Mouse (Mus musculus): ENCODE measurements around the gene Pagr1b. TPM values are rescaled to one million over a fixed set of nuclear protein-coding genes. Genes with fewer than 3 reads are reported as not detected.
A peak's percentile ranks its signal among the peaks of the same experiment; 100 is the strongest.

Gene Pagr1b
- polyA plus RNA-seq, 1 experiment, result not detected

DNA sequence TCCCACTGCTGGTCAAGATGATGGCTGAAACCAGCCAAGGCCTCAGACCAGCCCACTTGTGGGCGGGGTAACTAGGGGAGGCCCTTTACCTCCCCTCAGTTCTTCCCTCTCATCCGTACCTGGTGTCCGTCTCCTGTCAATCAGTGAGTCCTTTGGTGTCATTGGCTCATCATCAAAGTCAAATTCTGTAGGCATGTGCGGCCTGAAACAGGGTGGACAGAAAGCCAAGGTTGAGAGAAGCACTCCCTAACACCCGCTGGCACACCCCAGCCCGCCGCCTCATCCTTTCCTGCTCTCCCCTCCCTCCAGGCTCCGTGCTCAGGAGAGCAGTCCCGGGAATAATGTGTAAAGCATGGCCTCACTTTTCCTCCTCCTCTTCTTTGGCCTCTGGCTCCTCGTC is 203 bp downstream of the Pagr1b start:
- peak overlapping the region; percentile 81 for H3K4me3 ChIP-seq (replicated peaks)
- H3K36me3 ChIP-seq (ENCODE audit: control insufficient read depth), result peaks cover 45% of the 10 kb centered on the region
- H3K4me1 ChIP-seq (ENCODE audit: control insufficient read depth), result peaks cover 70% of the 10 kb centered on the region
- no peak for TF ChIP-seq GATA1 (IDR thresholded peaks at IDR 0.05; ENCODE audit: low read length)
- TF ChIP-seq TAL1 (IDR thresholded peaks at IDR 0.05; ENCODE audit: low read length), result no peak
- peaks cover 5% of the 10 kb centered on the region for H3K27me3 ChIP-seq (ENCODE audit: control insufficient read depth)
- H3K9me3 ChIP-seq (ENCODE audit: control insufficient read depth, low read length), result no peaks in the 10 kb centered on the region

DNA sequence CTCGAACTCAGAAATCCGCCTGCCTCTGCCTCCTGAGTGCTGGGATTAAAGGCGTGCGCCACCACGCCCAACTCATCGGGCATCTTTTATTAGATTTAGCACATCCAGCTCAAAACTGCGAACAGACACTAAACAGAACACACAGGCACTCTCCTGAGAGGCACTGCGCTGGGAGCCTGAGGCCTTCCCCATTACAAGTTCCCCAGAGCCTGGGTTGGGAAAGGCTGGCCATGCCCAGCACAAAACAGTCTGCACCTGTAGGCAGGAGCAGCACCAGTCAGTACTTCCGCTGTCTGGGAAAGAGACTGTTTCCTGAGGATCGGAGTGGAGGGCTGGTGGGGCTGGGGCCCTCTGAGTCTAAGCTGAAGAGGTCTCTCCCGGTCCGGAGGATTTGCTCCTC is 1.3 kb downstream of the Pagr1b start:
- peaks cover 67% of the 10 kb centered on the region for H3K4me1 ChIP-seq (ENCODE audit: control insufficient read depth)
- H3K27me3 ChIP-seq (ENCODE audit: control insufficient read depth), result no peaks in the 10 kb centered on the region
- peak overlapping the region; percentile 81 for H3K4me3 ChIP-seq (replicated peaks)
- H3K9me3 ChIP-seq (ENCODE audit: control insufficient read depth, low read length), result no peaks in the 10 kb centered on the region
- TF ChIP-seq TAL1 (IDR thresholded peaks at IDR 0.05; ENCODE audit: low read length) (no peak), GATA1 (IDR thresholded peaks at IDR 0.05; ENCODE audit: low read length) (no peak)
- peaks cover 45% of the 10 kb centered on the region for H3K36me3 ChIP-seq (ENCODE audit: control insufficient read depth)

DNA sequence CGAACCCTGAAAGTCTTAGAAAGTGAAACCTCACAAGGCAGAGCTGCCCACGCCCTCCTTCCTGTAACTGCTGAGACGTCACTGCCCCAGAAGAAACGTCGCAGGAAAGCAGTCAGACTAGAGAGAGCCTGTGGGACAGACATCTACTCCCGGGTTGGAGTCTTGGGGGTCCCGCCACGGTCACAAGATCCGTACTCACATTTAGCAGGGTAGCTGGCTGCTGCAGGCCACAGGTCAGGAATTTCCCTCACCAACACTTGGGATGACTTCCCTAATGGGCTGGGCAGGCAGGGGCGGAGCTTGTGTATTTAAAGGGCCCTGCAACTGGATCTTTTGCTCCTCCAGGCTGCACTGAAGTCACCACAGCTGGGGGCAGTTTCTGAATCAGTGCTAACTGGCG is 2.0 kb downstream of the Pagr1b start, which contains the start of gene Mvp:
TSS of gene Mvp (minus strand) at position 302 of the 400 bp plus-strand sequence.
- Histone ChIP-seq H3K4me1 (ENCODE audit: control insufficient read depth) (peaks cover 73% of the 10 kb centered on the region), H3K27me3 (ENCODE audit: control insufficient read depth) (no peaks in the 10 kb centered on the region), H3K9me3 (ENCODE audit: control insufficient read depth, low read length) (no peaks in the 10 kb centered on the region), H3K4me3 (replicated peaks) (peak within 1 kb of the TSS; percentile 81), H3K36me3 (ENCODE audit: control insufficient read depth) (peaks cover 48% of the 10 kb centered on the region)
- TF ChIP-seq TAL1 (IDR thresholded peaks at IDR 0.05; ENCODE audit: low read length), result no peak

DNA sequence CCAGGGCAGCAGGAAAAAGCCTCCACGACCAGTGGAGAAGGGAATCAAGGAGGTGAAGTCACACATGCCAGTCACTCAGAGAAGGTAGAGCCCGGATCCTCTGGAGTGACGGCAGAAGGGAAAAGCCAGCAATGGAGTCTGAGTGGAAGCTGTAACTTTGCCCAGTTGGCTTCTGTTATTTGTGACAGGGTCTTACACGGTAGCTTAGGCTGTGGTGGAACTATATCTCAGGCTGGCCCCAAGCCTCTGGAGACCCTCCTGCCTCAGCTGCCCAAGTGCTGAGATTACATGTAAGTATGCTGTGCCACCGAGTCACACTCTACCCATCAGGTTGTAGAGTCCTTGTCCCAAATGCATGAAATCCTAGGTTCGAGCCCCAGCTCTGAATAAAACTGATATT is 2.9 kb downstream of the Pagr1b start:
- Histone ChIP-seq H3K9me3 (ENCODE audit: control insufficient read depth, low read length) (no peaks in the 10 kb centered on the region), H3K4me1 (ENCODE audit: control insufficient read depth) (peaks cover 83% of the 10 kb centered on the region), H3K4me3 (replicated peaks) (peak overlapping the region; percentile 62), H3K36me3 (ENCODE audit: control insufficient read depth) (peaks cover 51% of the 10 kb centered on the region), H3K27me3 (ENCODE audit: control insufficient read depth) (no peaks in the 10 kb centered on the region)
- TF ChIP-seq TAL1 (IDR thresholded peaks at IDR 0.05; ENCODE audit: low read length) (no peak), GATA1 (IDR thresholded peaks at IDR 0.05; ENCODE audit: low read length) (no peak)

DNA sequence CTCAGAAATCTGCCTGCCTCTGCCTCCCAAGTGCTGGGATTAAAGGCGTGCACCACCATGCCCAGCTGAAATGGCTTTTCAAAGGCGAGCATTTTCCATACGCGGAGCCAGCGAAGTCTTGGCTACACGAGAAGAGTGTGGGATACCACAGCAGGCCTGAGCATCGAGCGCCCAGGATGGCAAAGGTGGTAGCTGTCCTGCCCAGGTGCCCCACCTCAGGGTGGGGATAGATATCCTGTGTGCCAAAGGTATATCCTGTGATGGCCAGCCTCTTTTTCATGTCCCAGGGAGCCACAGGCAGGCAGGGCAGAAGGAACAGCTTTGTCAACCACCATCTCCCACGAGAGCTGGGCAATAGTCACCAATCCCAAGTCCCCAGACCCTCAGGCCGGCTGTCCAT is 3.4 kb downstream of the Pagr1b start:
- peaks cover 85% of the 10 kb centered on the region for H3K4me1 ChIP-seq (ENCODE audit: control insufficient read depth)
- no peak overlapping the region for H3K4me3 ChIP-seq (replicated peaks)
- peaks cover 51% of the 10 kb centered on the region for H3K36me3 ChIP-seq (ENCODE audit: control insufficient read depth)
- no peaks in the 10 kb centered on the region for H3K27me3 ChIP-seq (ENCODE audit: control insufficient read depth)
- TF ChIP-seq GATA1 (IDR thresholded peaks at IDR 0.05; ENCODE audit: low read length), result no peak
- TF ChIP-seq TAL1 (IDR thresholded peaks at IDR 0.05; ENCODE audit: low read length), result no peak
- no peaks in the 10 kb centered on the region for H3K9me3 ChIP-seq (ENCODE audit: control insufficient read depth, low read length)

DNA sequence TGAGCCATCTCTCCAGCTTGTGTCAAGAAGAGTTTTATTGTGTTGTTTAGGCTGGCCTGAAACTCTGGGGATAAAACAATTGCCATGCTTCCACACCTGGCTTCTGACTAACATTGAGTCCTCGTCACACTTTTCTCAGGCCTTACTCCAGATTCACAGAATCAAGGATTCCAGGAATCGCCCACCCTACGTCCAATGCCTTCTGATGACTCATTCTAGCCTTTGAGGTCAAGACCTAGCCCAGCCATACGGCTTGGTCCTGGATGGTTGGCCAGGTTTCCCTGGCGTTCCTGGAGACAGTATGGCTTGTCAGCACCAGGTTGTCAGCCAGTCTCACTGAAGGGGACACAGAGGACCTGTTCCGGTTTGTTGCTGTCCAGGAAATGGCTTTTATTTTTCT is 3.9 kb downstream of the Pagr1b start:
- TF ChIP-seq TAL1 (IDR thresholded peaks at IDR 0.05; ENCODE audit: low read length), result no peak
- no peak for TF ChIP-seq GATA1 (IDR thresholded peaks at IDR 0.05; ENCODE audit: low read length)
- H3K4me1 ChIP-seq (ENCODE audit: control insufficient read depth), result peaks cover 85% of the 10 kb centered on the region
- no peaks in the 10 kb centered on the region for H3K9me3 ChIP-seq (ENCODE audit: control insufficient read depth, low read length)
- H3K36me3 ChIP-seq (ENCODE audit: control insufficient read depth), result peaks cover 51% of the 10 kb centered on the region
- H3K27me3 ChIP-seq (ENCODE audit: control insufficient read depth), result no peaks in the 10 kb centered on the region
- no peak overlapping the region for H3K4me3 ChIP-seq (replicated peaks)

DNA sequence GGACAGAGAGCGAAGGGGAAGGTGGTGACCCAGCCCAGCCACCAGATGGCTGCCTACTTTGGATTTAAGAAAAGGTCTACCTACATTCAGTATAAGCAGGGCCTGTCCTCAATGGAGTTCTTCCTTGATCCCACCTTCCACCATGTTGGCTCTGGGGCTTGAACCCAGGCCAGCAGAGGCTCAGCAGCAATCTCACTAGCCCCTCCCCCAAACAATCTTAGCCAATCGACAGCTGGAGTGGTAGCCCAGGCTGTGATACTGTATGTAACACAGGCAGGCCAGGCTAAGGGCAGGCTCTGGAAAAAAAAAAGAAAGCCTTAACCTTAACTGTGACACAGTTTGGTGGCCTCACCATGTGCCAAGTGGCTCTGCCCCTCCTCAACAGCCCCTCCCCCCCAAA is 4.6 kb downstream of the Pagr1b start:
- Histone ChIP-seq H3K4me1 (ENCODE audit: control insufficient read depth) (peaks cover 85% of the 10 kb centered on the region), H3K4me3 (replicated peaks) (no peak overlapping the region), H3K27me3 (ENCODE audit: control insufficient read depth) (no peaks in the 10 kb centered on the region), H3K9me3 (ENCODE audit: control insufficient read depth, low read length) (no peaks in the 10 kb centered on the region), H3K36me3 (ENCODE audit: control insufficient read depth) (peaks cover 51% of the 10 kb centered on the region)
- TF ChIP-seq TAL1 (IDR thresholded peaks at IDR 0.05; ENCODE audit: low read length), result no peak
- TF ChIP-seq GATA1 (IDR thresholded peaks at IDR 0.05; ENCODE audit: low read length), result no peak

DNA sequence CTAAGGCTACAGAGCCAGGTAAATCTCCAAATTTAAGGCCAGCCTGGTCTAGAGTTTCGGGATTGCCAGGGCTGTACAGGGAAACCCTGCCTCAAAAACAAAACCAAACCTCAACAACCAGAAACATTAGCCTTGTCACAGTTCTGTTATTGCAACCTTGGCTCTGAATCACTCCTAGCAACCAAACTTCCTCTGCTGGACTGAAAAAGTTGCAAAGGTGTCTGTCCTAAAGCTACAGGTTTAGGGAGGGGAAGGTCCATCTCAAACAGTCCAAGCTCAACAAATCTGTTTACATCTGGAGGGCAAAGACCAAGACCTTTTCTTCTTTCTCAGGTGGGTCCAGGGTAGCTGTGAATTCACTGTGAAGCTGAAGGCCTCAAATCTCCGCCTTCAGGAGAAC is 5.2 kb downstream of the Pagr1b start:
- H3K36me3 ChIP-seq (ENCODE audit: control insufficient read depth), result peaks cover 50% of the 10 kb centered on the region
- no peaks in the 10 kb centered on the region for H3K27me3 ChIP-seq (ENCODE audit: control insufficient read depth)
- TF ChIP-seq TAL1 (IDR thresholded peaks at IDR 0.05; ENCODE audit: low read length) (no peak), GATA1 (IDR thresholded peaks at IDR 0.05; ENCODE audit: low read length) (no peak)
- H3K4me3 ChIP-seq (replicated peaks), result no peak overlapping the region
- H3K9me3 ChIP-seq (ENCODE audit: control insufficient read depth, low read length), result no peaks in the 10 kb centered on the region
- H3K4me1 ChIP-seq (ENCODE audit: control insufficient read depth), result peaks cover 79% of the 10 kb centered on the region

DNA sequence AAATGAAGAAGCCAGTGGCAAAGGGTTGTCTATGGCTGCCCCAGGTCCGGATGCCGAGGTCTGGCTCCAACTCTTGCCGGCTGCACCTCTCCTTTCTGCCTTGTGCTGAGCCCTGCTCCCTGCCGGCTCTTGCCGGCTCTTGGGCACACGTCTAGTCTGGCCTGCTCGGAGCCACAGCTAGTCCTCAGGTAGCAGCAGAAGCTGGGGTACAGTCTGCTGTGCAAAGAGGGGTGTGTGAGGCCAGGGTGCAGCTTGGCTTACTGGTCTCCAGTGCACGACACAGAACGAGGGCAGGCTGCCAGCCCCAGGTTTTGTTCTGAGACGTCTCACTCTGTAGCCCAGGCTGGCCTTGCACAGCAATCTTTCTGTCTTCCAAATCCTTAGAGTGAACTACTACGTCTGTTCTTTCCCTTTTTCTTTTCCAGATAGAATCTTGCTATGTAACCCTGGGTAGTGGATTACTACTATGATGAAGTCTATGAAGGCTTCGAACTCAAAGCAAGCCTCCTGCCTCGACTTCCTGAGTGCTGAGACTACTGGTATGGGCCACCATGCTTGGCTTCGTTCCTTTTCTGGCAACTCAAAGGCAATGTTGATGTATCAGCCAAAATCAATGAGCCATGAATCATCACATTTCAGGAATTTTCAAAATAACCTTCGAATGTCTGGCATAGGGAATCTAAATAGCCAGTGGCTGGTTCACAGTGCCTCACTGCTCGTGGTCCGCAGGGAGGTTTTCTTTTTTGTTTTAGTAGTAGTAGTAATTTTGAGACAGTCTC is 6.8 kb downstream of the Pagr1b start:
- Histone ChIP-seq H3K4me1 (ENCODE audit: control insufficient read depth) (peaks cover 68% of the 10 kb centered on the region), H3K4me3 (replicated peaks) (no peak overlapping the region), H3K27me3 (ENCODE audit: control insufficient read depth) (no peaks in the 10 kb centered on the region), H3K9me3 (ENCODE audit: control insufficient read depth, low read length) (no peaks in the 10 kb centered on the region), H3K36me3 (ENCODE audit: control insufficient read depth) (peaks cover 35% of the 10 kb centered on the region)
- TF ChIP-seq TAL1 (IDR thresholded peaks at IDR 0.05; ENCODE audit: low read length) (no peak), GATA1 (IDR thresholded peaks at IDR 0.05; ENCODE audit: low read length) (no peak)

Measured in erythroblast, embryonic 14.5 days (primary cell).